Mouse (Mus musculus): Measurements from ENCODE around the gene Olfr1507. TPM values are rescaled to one million over a fixed set of nuclear protein-coding genes. Genes with fewer than 3 reads are reported as not detected.

The Olfr1507 gene
- not detected in 2 replicates for polyA plus RNA-seq (2012; rRNA removed)

DNA sequence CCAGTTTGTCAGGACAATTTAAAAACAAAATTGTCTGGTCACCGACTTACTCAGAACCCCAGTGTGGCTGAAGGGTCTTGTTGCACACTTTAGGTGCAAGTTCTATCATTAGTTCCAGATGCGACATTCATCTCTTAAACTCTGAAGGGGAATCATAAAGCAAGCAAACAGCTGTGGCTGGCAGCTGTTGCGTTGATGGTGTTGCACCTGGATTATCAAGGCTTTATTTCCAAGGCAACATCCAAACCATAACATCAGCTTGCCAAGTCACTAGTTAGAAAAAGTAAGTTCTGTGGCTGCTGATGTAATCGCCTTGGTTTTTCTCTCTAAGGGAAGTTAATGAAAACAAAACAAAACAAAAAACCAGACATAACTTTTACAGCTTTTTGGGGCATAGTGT, at the start of gene Olfr1507:
Olfr1507 (minus strand) TSS at position 234 of the 400 bp plus-strand sequence.

DNA sequence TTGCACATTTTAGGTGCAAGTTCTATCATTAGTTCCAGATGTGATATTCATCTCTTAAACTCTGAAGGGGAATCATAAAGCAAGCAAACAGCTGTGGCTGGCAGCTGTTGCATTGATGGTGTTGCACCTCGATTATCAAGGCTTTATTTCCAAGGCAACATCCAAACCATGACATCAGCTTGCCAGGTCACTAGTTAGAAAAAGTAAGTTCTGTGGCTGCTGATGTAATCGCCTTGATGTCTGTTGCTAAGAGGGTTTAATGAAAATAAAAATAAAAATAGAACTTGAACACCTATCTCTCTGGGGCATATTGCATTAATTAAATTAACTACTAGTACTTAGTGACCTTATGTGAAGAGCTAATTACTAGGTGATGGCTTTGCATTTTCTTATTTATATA, 28.2 kb downstream of the Olfr1507 start, which contains the start of gene Olfr1508:
Olfr1508 (minus strand) TSS at position 101 of the 400 bp plus-strand sequence.

DNA sequence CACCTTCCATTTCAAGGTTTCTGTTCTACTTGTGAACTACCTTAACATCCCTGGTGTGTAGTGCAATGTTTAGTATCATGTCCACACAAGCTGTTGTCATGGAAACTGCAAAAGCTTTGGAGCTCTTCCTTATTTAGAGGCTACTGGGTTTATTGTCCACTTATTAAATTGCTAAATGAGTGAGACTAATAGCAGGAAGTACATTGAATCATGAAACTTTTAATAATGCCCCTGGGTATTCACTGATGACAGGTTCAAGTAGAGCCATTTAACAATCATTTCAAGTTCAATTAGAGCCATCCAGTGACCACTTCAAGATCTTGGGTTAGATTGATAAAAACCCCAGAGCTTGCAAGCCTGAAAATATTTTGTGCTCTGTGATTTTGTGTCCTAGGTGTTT, 52.9 kb downstream of the Olfr1507 start, which contains the start of gene Olfr1509:
Olfr1509 (plus strand) TSS at position 301 of the 400 bp plus-strand sequence.

Other genes starting within 250 kb of the Olfr1507 start
- gene Chd8, start 238.0 kb downstream of the Olfr1507 start, polyA plus RNA-seq (2012; rRNA removed), result 74.1 and 82.3 TPM in 2 replicates
- gene Tox4, start 216.6 kb downstream of the Olfr1507 start, polyA plus RNA-seq (2012; rRNA removed), result 28.4 and 39.3 TPM in 2 replicates
- gene Rab2b, start 216.2 kb downstream of the Olfr1507 start, polyA plus RNA-seq (2012; rRNA removed), result 30.9 and 33.6 TPM in 2 replicates
- gene Mettl3, start 190.6 kb downstream of the Olfr1507 start, polyA plus RNA-seq (2012; rRNA removed), result 58.3 and 65.0 TPM in 2 replicates
- gene Sall2, start 167.0 kb downstream of the Olfr1507 start, polyA plus RNA-seq (2012; rRNA removed), result 52.9 and 56.9 TPM in 2 replicates
- gene Olfr1513, start 139.3 kb downstream of the Olfr1507 start, polyA plus RNA-seq (2012; rRNA removed), result not detected in 2 replicates
- gene Olfr1512, start 116.6 kb downstream of the Olfr1507 start, polyA plus RNA-seq (2012; rRNA removed), result not detected in 2 replicates
- not detected in 2 replicates for gene Olfr1511, start 98.4 kb downstream of the Olfr1507 start, polyA plus RNA-seq (2012; rRNA removed)
- gene Olfr1510, start 81.4 kb downstream of the Olfr1507 start, polyA plus RNA-seq (2012; rRNA removed), result not detected in 2 replicates
- not detected in 2 replicates for gene Olfr1509, start 52.8 kb downstream of the Olfr1507 start, polyA plus RNA-seq (2012; rRNA removed)
- gene Olfr1508, start 28.3 kb downstream of the Olfr1507 start, polyA plus RNA-seq (2012; rRNA removed), result not detected in 2 replicates